Mouse (Mus musculus): ENCODE measurements around the gene Gm9611. TPM values are rescaled to one million over a fixed set of nuclear protein-coding genes. Genes with fewer than 3 reads are reported as not detected.
"Not testable (repeated sequence)": the region's sequence is repeated elsewhere in the genome, so short reads cannot be mapped to it uniquely, and the experiment has no call there.

Gene Gm9611
- total RNA-seq (2014; rRNA removed; ENCODE audit: low replicate concordance) = not detected in 2 replicates
- polyA plus RNA-seq (2015; fragmentation: Nextera tagmentation; extraction: Ambion mirVana) = not detected in 2 replicates

DNA sequence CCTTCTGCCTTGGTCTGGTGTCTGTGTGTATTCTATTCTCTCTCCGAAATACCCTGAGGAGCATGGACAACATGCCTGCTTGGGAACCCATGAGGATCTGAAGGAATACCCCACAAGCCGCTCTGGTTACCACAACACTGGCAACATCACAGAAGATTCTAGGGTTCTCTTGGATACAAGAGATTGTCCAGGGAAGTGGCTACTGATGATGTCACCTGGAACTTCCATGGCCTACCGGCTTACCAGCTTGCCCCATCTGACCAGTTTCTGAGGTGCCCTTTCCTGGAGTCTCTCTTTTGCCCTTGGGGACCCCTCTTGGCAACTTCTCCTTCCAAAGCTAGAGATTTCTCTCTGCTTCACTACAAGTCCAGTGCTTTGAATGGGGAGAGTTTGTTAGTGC lies at the start of gene Gm9611:
Gene Gm9611, minus strand, starts transcription at position 101 of the 400 bp plus-strand sequence.
- whole genome bisulfite sequencing = no CpG with 5 or more reads among the region's 3 CpGs
- H3K4me3 ChIP-seq (ENCODE audit: low read depth, low read length); H3K4me1 ChIP-seq (ENCODE audit: control insufficient read depth, insufficient read depth); H3K27ac ChIP-seq (ENCODE audit: low read depth); ATAC-seq (ENCODE audit: insufficient read depth, low read depth); H3K9ac ChIP-seq (replicated peaks; ENCODE audit: low read depth, low read length); H3K36me3 ChIP-seq (replicated peaks; ENCODE audit: control insufficient read depth, insufficient read depth, low read length); DNase-seq (ENCODE audit: low spot score); H3K4me2 ChIP-seq (ENCODE audit: low read depth, low read length); H3K27me3 ChIP-seq (ENCODE audit: control insufficient read depth, insufficient read depth, low read length); H3K9me3 ChIP-seq (replicated peaks; ENCODE audit: control insufficient read depth, low read length): not testable (repeated sequence)

DNA sequence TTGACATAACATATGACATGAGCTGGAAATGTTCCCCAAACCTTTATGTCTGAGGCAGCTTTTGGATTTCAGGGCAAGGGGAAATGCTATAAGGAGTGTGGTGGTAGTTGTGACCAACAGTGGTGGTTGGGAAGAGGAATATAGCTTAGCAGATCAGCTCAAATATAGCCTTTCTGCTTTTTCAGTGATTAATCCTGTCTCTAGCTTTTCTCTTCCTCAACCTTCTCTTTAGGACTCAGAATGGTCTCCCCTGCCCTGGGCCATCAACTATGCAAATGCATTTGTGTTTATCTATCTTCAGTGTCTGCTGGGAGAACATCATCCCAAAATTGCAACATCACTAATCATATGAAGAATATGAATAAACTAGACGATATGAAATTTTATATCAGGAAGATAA lies 12.8 kb upstream of the Gm9611 start, which contains the start of gene Gm7995:
Gene Gm7995, plus strand, starts transcription at position 301 of the 400 bp plus-strand sequence.
- H3K4me1 ChIP-seq (ENCODE audit: control insufficient read depth, insufficient read depth); H3K9me3 ChIP-seq (replicated peaks; ENCODE audit: control insufficient read depth, low read length); DNase-seq (ENCODE audit: low spot score); ATAC-seq (ENCODE audit: insufficient read depth, low read depth); H3K9ac ChIP-seq (replicated peaks; ENCODE audit: low read depth, low read length); H3K4me3 ChIP-seq (ENCODE audit: low read depth, low read length); H3K27ac ChIP-seq (ENCODE audit: low read depth); H3K36me3 ChIP-seq (replicated peaks; ENCODE audit: control insufficient read depth, insufficient read depth, low read length); H3K4me2 ChIP-seq (ENCODE audit: low read depth, low read length); H3K27me3 ChIP-seq (ENCODE audit: control insufficient read depth, insufficient read depth, low read length): not testable (repeated sequence)
- WGBS = no CpG with 5 or more reads among the region's 1 CpGs

DNA sequence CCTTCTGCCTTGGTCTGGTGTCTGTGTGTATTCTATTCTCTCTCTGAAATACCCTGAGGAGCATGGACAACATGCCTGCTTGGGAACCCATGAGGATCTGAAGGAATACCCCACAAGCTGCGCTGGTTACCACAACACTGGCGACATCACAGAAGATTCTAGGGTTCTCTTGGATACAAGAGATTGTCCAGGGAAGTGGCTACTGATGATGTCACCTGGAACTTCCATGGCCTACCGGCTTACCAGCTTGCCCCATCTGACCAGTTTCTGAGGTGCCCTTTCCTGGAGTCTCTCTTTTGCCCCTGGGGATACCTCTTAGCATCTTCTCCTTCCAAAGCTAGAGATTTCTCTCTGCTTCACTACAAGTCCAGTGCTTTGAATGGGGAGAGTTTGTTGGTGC lies 37.2 kb downstream of the Gm9611 start, which contains the start of gene Gm17026:
Gene Gm17026, minus strand, starts transcription at position 101 of the 400 bp plus-strand sequence.
- not testable (repeated sequence) for H3K27ac ChIP-seq (ENCODE audit: low read depth); ATAC-seq (ENCODE audit: insufficient read depth, low read depth); H3K9ac ChIP-seq (replicated peaks; ENCODE audit: low read depth, low read length); H3K36me3 ChIP-seq (replicated peaks; ENCODE audit: control insufficient read depth, insufficient read depth, low read length); DNase-seq (ENCODE audit: low spot score); H3K4me2 ChIP-seq (ENCODE audit: low read depth, low read length); H3K4me1 ChIP-seq (ENCODE audit: control insufficient read depth, insufficient read depth); H3K9me3 ChIP-seq (replicated peaks; ENCODE audit: control insufficient read depth, low read length); H3K4me3 ChIP-seq (ENCODE audit: low read depth, low read length); H3K27me3 ChIP-seq (ENCODE audit: control insufficient read depth, insufficient read depth, low read length)
- WGBS = no CpG with 5 or more reads among the region's 3 CpGs

Small RNAs within 50 kb of the gene (microRNA-seq; reads per million reads assigned to microRNA genes)
- not detected for gene Gm25208
- not detected for gene Gm25892

Other genes starting within 250 kb of the Gm9611 start
- not detected in 2 replicates for gene Gm7951, start 180.0 kb downstream of the Gm9611 start, total RNA-seq (2014; rRNA removed; ENCODE audit: low replicate concordance)
- not detected in 2 replicates for gene Gm7951, start 180.0 kb downstream of the Gm9611 start, polyA plus RNA-seq (2015; fragmentation: Nextera tagmentation; extraction: Ambion mirVana)
- gene Gm17027, start 134.7 kb downstream of the Gm9611 start, total RNA-seq (2014; rRNA removed; ENCODE audit: low replicate concordance) = not detected in 2 replicates
- gene Gm17027, start 134.7 kb downstream of the Gm9611 start, polyA plus RNA-seq (2015; fragmentation: Nextera tagmentation; extraction: Ambion mirVana) = not detected in 2 replicates
- gene Gm3573, start 106.6 kb downstream of the Gm9611 start, total RNA-seq (2014; rRNA removed; ENCODE audit: low replicate concordance) = not detected in 2 replicates
- not detected in 2 replicates for gene Gm3573, start 106.6 kb downstream of the Gm9611 start, polyA plus RNA-seq (2015; fragmentation: Nextera tagmentation; extraction: Ambion mirVana)
- gene Gm17026, start 37.3 kb downstream of the Gm9611 start, total RNA-seq (2014; rRNA removed; ENCODE audit: low replicate concordance) = not detected in 2 replicates
- gene Gm17026, start 37.3 kb downstream of the Gm9611 start, polyA plus RNA-seq (2015; fragmentation: Nextera tagmentation; extraction: Ambion mirVana) = not detected in 2 replicates
- not detected in 2 replicates for gene Gm7995, start 12.9 kb upstream of the Gm9611 start, total RNA-seq (2014; rRNA removed; ENCODE audit: low replicate concordance)
- gene Gm7995, start 12.9 kb upstream of the Gm9611 start, polyA plus RNA-seq (2015; fragmentation: Nextera tagmentation; extraction: Ambion mirVana) = not detected in 2 replicates
- gene Gm8005, start 142.3 kb upstream of the Gm9611 start, total RNA-seq (2014; rRNA removed; ENCODE audit: low replicate concordance) = not detected in 2 replicates
- gene Gm8005, start 142.3 kb upstream of the Gm9611 start, polyA plus RNA-seq (2015; fragmentation: Nextera tagmentation; extraction: Ambion mirVana) = not detected in 2 replicates
- gene Gm8011, start 166.5 kb upstream of the Gm9611 start, total RNA-seq (2014; rRNA removed; ENCODE audit: low replicate concordance) = not detected in 2 replicates
- not detected in 2 replicates for gene Gm8011, start 166.5 kb upstream of the Gm9611 start, polyA plus RNA-seq (2015; fragmentation: Nextera tagmentation; extraction: Ambion mirVana)
- gene Gm8020, start 205.0 kb upstream of the Gm9611 start, total RNA-seq (2014; rRNA removed; ENCODE audit: low replicate concordance) = not detected in 2 replicates
- gene Gm8020, start 205.0 kb upstream of the Gm9611 start, polyA plus RNA-seq (2015; fragmentation: Nextera tagmentation; extraction: Ambion mirVana) = not detected in 2 replicates
- not detected in 2 replicates for gene Gm8024, start 226.9 kb upstream of the Gm9611 start, total RNA-seq (2014; rRNA removed; ENCODE audit: low replicate concordance)
- gene Gm8024, start 226.9 kb upstream of the Gm9611 start, polyA plus RNA-seq (2015; fragmentation: Nextera tagmentation; extraction: Ambion mirVana) = not detected in 2 replicates